Mouse (Mus musculus) ES-Bruce4 (cell line): ENCODE data around the gene Btrc. TPM values are rescaled to one million over a fixed set of nuclear protein-coding genes. Genes with fewer than 3 reads are reported as not detected.

Experiments used
- H3K27ac ChIP-seq: 2 replicates; pipeline ENCODE4 v1.5.1; 2012; ENCODE audit warnings: low read length, inconsistent platforms; ENCODE audit not compliant: insufficient read depth
- H3K27me3 ChIP-seq: 2 replicates; pipeline ENCODE4 v1.6.1; 2012; ENCODE audit warnings: mild to moderate bottlenecking, low read length, inconsistent platforms; ENCODE audit not compliant: control insufficient read depth, poor library complexity, insufficient read depth, severe bottlenecking
- H3K36me3 ChIP-seq: 2 replicates; pipeline ENCODE4 v1.6.1; 2012; ENCODE audit warnings: inconsistent platforms, mild to moderate bottlenecking, low read length, moderate library complexity; ENCODE audit not compliant: control insufficient read depth, poor library complexity, insufficient read depth, severe bottlenecking
- H3K4me1 ChIP-seq: one replicate; pipeline ENCODE4 v1.8.1; 2011; ENCODE audit warnings: low read length; ENCODE audit not compliant: control insufficient read depth, insufficient read depth
- H3K4me3 ChIP-seq: 2 replicates; pipeline ENCODE4 v1.5.1; 2011; ENCODE audit warnings: low read depth, mild to moderate bottlenecking, low read length
- H3K9ac ChIP-seq: 2 replicates; pipeline ENCODE4 v1.6.1; 2012; ENCODE audit warnings: low read depth, mild to moderate bottlenecking, inconsistent platforms; ENCODE audit not compliant: poor library complexity, severe bottlenecking
- H3K9me3 ChIP-seq: replicated peaks from 2 replicates; pipeline ENCODE4 v1.6.1; 2012; ENCODE audit warnings: mild to moderate bottlenecking, low read length, inconsistent platforms; ENCODE audit not compliant: control insufficient read depth, poor library complexity, insufficient read depth, severe bottlenecking
- CTCF ChIP-seq: IDR thresholded peaks from one replicate; pipeline ENCODE4 v1.8.1; 2011; ENCODE audit warnings: low read depth, low read length
- EP300 ChIP-seq: IDR thresholded peaks from 2 replicates; pipeline ENCODE4 v1.6.1; 2011; ENCODE audit warnings: low read depth, low read length; ENCODE audit not compliant: insufficient read depth
- POLR2A ChIP-seq: IDR thresholded peaks from one replicate; pipeline ENCODE4 v1.8.1; 2011; ENCODE audit warnings: low read length; ENCODE audit not compliant: insufficient read depth
- polyA plus RNA-seq: library from polyadenylated mRNA; stranded (reverse); fragments of >200 nt; gene quantifications from 2 replicates; pipeline ENCODE4 v1.2.4, GENCODE M21; 2011; ENCODE audit warnings: low read depth; ENCODE audit not compliant: missing spikeins, insufficient read depth, insufficient read length

Gene Btrc
- polyA plus RNA-seq, 1 experiment: 38.9 TPM

DNA sequence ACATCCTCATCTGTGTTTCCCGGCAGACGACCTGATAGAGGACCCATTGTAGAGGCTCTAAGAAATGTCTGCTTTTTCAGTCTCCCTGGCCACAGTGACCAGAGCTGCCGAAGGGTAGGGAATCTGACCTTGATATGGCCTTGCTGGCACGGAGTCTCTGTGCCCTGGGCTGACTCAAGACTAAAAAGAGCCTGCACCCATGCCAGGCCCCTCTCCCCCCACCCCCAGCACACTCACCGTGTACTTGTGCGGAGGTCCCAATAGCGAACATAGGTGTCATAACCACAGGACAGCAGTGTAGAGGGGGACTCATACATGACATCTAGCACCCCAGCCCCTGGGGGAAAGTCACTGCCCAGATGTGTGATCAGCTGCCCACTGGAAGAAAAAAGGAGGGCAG, 215.9 kb downstream of the Btrc start:
- Histone ChIP-seq H3K9ac (no peak overlapping the region), H3K27me3 (no peaks in the 10 kb centered on the region), H3K4me1 (no peaks in the 10 kb centered on the region), H3K4me3 (no peak overlapping the region), H3K36me3 (no peaks in the 10 kb centered on the region), H3K9me3 (no peaks in the 10 kb centered on the region), H3K27ac (no peak overlapping the region)
- TF ChIP-seq EP300 (no peak), CTCF (no peak), POLR2A (no peak)

Other genes with a start within 250 kb of the Btrc start
- not detected in 2 replicates for gene Tlx1, start 213.1 kb upstream of the Btrc start, polyA plus RNA-seq
- gene Lbx1, start 127.9 kb upstream of the Btrc start, polyA plus RNA-seq: not detected in 2 replicates
- gene Poll, start 196.8 kb downstream of the Btrc start, polyA plus RNA-seq: 10.6 and 13.4 TPM in 2 replicates
- 21.1 and 22.4 TPM in 2 replicates for gene Gm17018, start 196.9 kb downstream of the Btrc start, polyA plus RNA-seq